Mouse (Mus musculus) thymus, adult 2 months (tissue): ENCODE measurements at regions not wholly inside any gene's neighbourhood (a gene's known extent, or its start where the extent isn't known, plus 50 kb on each side); places are given as distances from the start of the nearest gene placed in this dataset.

ENCODE experiments used
- DNase-seq: peaks from one replicate; pipeline ENCODE4 v3.0.0; 2021
- H3K27ac ChIP-seq: fragments of 200-500 bp; 2 replicates; pipeline ENCODE4 v1.5.1; 2012; ENCODE audit warnings: low read length, control low read depth; ENCODE audit not compliant: control insufficient read depth, insufficient read depth
- H3K27me3 ChIP-seq: fragments of 200-500 bp; 2 replicates; pipeline ENCODE4 v1.6.1; 2012; ENCODE audit warnings: mild to moderate bottlenecking, low read length, moderate library complexity, mixed read lengths; ENCODE audit not compliant: control insufficient read depth, insufficient read depth
- H3K36me3 ChIP-seq: fragments of 200-500 bp; 2 replicates; pipeline ENCODE4 v1.6.1; 2012; ENCODE audit warnings: mild to moderate bottlenecking, low read length, moderate library complexity; ENCODE audit not compliant: control insufficient read depth, insufficient read depth
- H3K4me1 ChIP-seq: fragments of 200-500 bp; replicated peaks from 2 replicates; pipeline ENCODE4 v1.6.1; 2012; ENCODE audit warnings: low read length; ENCODE audit not compliant: control insufficient read depth, insufficient read depth
- H3K4me3 ChIP-seq: fragments of 200-500 bp; 2 replicates; pipeline ENCODE4 v1.5.1; 2012; ENCODE audit warnings: mild to moderate bottlenecking, low read length, control low read depth, moderate library complexity; ENCODE audit not compliant: control insufficient read depth, insufficient read depth
- CTCF ChIP-seq: fragments of 200-500 bp; IDR thresholded peaks from 2 replicates; pipeline ENCODE4 v1.5.1; 2012; ENCODE audit warnings: mild to moderate bottlenecking, control low read depth, low read length, moderate library complexity, borderline replicate concordance; ENCODE audit not compliant: control insufficient read depth, poor library complexity, insufficient read depth; ENCODE audit errors: extremely low read depth
- POLR2A ChIP-seq: fragments of 200-500 bp; IDR thresholded peaks from 2 replicates; pipeline ENCODE4 v1.6.1; 2012; ENCODE audit warnings: mild to moderate bottlenecking, low read length, control low read depth, moderate library complexity; ENCODE audit not compliant: control insufficient read depth, poor library complexity, insufficient read depth; ENCODE audit errors: extremely low read depth
- WGBS: fragments of 180-500 bp; shearing (Covaris S2); methylation state at CpG from one replicate; pipeline ENCODE4 v1.1.7; 2018; 5-methylcytosine and 5-hydroxymethylcytosine counted together

GRCm38 (mm10) chr6:135629236-135629635 lies 266.9 kb downstream of the Emp1 start:
- 59% methylated on average over 3 of the region's 3 CpGs for WGBS
- H3K27me3 ChIP-seq = no peaks in the 10 kb centered on the region
- no peak overlapping the region for H3K4me3 ChIP-seq
- H3K36me3 ChIP-seq = no peaks in the 10 kb centered on the region
- no peak overlapping the region for H3K27ac ChIP-seq
- TF ChIP-seq CTCF (no peak), POLR2A (no peak)
- H3K4me1 ChIP-seq = no peaks in the 10 kb centered on the region
- DNase-seq = no peak

- Histone ChIP-seq H3K4me1 (no peaks in the 10 kb centered on the region), H3K4me3 (no peak overlapping the region), H3K27ac (no peak overlapping the region), H3K27me3 (no peaks in the 10 kb centered on the region), H3K36me3 (no peaks in the 10 kb centered on the region)
- no peak for DNase-seq
- 89% methylated on average over 5 of the region's 5 CpGs for WGBS
- no peak for TF ChIP-seq CTCF
- TF ChIP-seq POLR2A = no peak
These were observed 270.3 kb downstream of the Emp1 start for GRCm38 (mm10) chr6:135632671-135633070.

GRCm38 (mm10) chr6:135636648-135637047 lies 274.3 kb downstream of the Emp1 start:
- H3K4me1 ChIP-seq = no peaks in the 10 kb centered on the region
- DNase-seq = no peak
- H3K27me3 ChIP-seq = no peaks in the 10 kb centered on the region
- no peak for TF ChIP-seq CTCF
- no peak overlapping the region for H3K4me3 ChIP-seq
- H3K36me3 ChIP-seq = no peaks in the 10 kb centered on the region
- no peak overlapping the region for H3K27ac ChIP-seq
- 89% methylated on average over 8 of the region's 8 CpGs for WGBS

- no peak for DNase-seq
- Histone ChIP-seq H3K36me3 (no peaks in the 10 kb centered on the region), H3K4me3 (no peak overlapping the region), H3K4me1 (no peaks in the 10 kb centered on the region), H3K27me3 (no peaks in the 10 kb centered on the region), H3K27ac (no peak overlapping the region)
- WGBS = 90% methylated on average over 5 of the region's 5 CpGs
- TF ChIP-seq POLR2A (no peak), CTCF (no peak)
These were observed 280.4 kb downstream of the Emp1 start for GRCm38 (mm10) chr6:135642711-135643110.

- DNase-seq = no peak
- TF ChIP-seq CTCF (no peak), POLR2A (no peak)
- no peak overlapping the region for H3K4me3 ChIP-seq
- 84% methylated on average over 1 of the region's 1 CpGs for WGBS
- no peaks in the 10 kb centered on the region for H3K4me1 ChIP-seq
- no peaks in the 10 kb centered on the region for H3K27me3 ChIP-seq
- H3K27ac ChIP-seq = no peak overlapping the region
- no peaks in the 10 kb centered on the region for H3K36me3 ChIP-seq
These were observed 283.8 kb downstream of the Emp1 start for GRCm38 (mm10) chr6:135646177-135646576.

GRCm38 (mm10) chr6:135653002-135653401 lies 290.7 kb downstream of the Emp1 start:
- no peak overlapping the region for H3K4me3 ChIP-seq
- 91% methylated on average over 3 of the region's 3 CpGs for WGBS
- DNase-seq = no peak
- H3K27ac ChIP-seq = no peak overlapping the region
- no peaks in the 10 kb centered on the region for H3K27me3 ChIP-seq
- no peaks in the 10 kb centered on the region for H3K36me3 ChIP-seq
- no peaks in the 10 kb centered on the region for H3K4me1 ChIP-seq
- no peak for TF ChIP-seq POLR2A
- no peak for TF ChIP-seq CTCF

GRCm38 (mm10) chr6:135662386-135662785 lies 300.0 kb downstream of the Emp1 start:
- Histone ChIP-seq H3K27ac (no peak overlapping the region), H3K4me1 (no peaks in the 10 kb centered on the region), H3K4me3 (no peak overlapping the region), H3K27me3 (no peaks in the 10 kb centered on the region), H3K36me3 (no peaks in the 10 kb centered on the region)
- no peak for TF ChIP-seq CTCF
- no peak for TF ChIP-seq POLR2A
- 94% methylated on average over 3 of the region's 3 CpGs for WGBS
- DNase-seq = no peak
